Mouse (Mus musculus) cortical plate, adult 2 months (tissue): ENCODE measurements around the gene Adgrl1.

Experiments used
- CTCF ChIP-seq: fragments of 200-500 bp; IDR thresholded peaks from 2 replicates; pipeline ENCODE4 v1.5.1; 2011; ENCODE audit warnings: mild to moderate bottlenecking, control low read depth, low read length; ENCODE audit not compliant: insufficient read depth; ENCODE audit errors: extremely low read depth
- POLR2A ChIP-seq: fragments of 200-500 bp; IDR thresholded peaks from 2 replicates; pipeline ENCODE4 v1.6.1; 2011; ENCODE audit warnings: mild to moderate bottlenecking, low read length, control low read depth; ENCODE audit not compliant: insufficient read depth; ENCODE audit errors: extremely low read depth

DNA sequence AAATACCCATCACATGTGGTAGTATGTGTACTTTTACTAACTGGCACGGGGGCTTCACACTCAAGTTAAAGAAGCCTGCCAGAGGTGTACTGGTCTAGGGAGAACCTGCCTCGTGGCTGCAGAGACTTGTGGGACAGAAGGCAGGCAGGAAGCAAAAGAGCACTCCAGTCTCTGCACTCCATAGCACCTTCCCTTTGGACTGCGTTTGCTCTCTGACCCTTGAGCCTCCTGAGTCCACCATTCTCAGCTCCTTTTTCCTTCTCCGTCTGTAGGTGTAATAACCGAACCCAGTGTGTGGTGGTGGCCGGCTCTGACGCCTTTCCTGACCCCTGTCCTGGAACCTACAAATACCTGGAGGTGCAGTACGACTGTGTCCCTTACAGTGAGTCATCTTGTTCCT lies 22.8 kb downstream of the Adgrl1 start:
- TF ChIP-seq CTCF, result no peak
- no peak for TF ChIP-seq POLR2A
